Mouse (Mus musculus) heart, embryonic 11.5 days (tissue): Measurements from ENCODE around the gene Cntn1. TPM values are rescaled to one million over a fixed set of nuclear protein-coding genes. Genes with fewer than 3 reads are reported as not detected.

Source experiments
- ATAC-seq: fragments of 200-750 bp; cut with Nextera tagmentation; replicated peaks from 2 replicates; pipeline ENCODE4 v1.8.0; 2017; ENCODE audit warnings: moderate library complexity; ENCODE audit not compliant: insufficient number of reproducible peaks, low FRiP score, low TSS enrichment
- H3K27ac ChIP-seq: fragments of 300-500 bp; sonication (generic); 2 replicates; pipeline ENCODE4 v1.5.1; 2014; ENCODE audit warnings: mild to moderate bottlenecking, low read depth, low read length
- H3K27me3 ChIP-seq: fragments of 300-500 bp; sonication (generic); 2 replicates; pipeline ENCODE4 v1.6.1; 2014; ENCODE audit warnings: mild to moderate bottlenecking, low read length, mixed read lengths; ENCODE audit not compliant: control insufficient read depth, insufficient read depth
- H3K36me3 ChIP-seq: fragments of 300-500 bp; sonication (generic); 2 replicates; pipeline ENCODE4 v1.6.1; 2014; ENCODE audit warnings: mild to moderate bottlenecking, low read length, moderate library complexity, mixed read lengths; ENCODE audit not compliant: control insufficient read depth, insufficient read depth
- H3K4me1 ChIP-seq: fragments of 300-500 bp; sonication (generic); 2 replicates; pipeline ENCODE4 v1.6.1; 2014; ENCODE audit warnings: low read length; ENCODE audit not compliant: control insufficient read depth, insufficient read depth
- H3K4me2 ChIP-seq: fragments of 300-500 bp; sonication (generic); 2 replicates; pipeline ENCODE4 v1.6.1; 2014; ENCODE audit warnings: mild to moderate bottlenecking, moderate library complexity
- H3K4me3 ChIP-seq: fragments of 300-500 bp; sonication (generic); 2 replicates; pipeline ENCODE4 v1.5.1; 2014; ENCODE audit warnings: low read depth, low read length
- H3K9ac ChIP-seq: fragments of 300-500 bp; sonication (generic); 2 replicates; pipeline ENCODE4 v1.6.1; 2014; ENCODE audit warnings: mild to moderate bottlenecking, low read depth, low read length, moderate library complexity
- H3K9me3 ChIP-seq: fragments of 300-500 bp; sonication (generic); replicated peaks from 2 replicates; pipeline ENCODE4 v1.6.1; 2016; ENCODE audit warnings: low read length; ENCODE audit not compliant: control insufficient read depth
- WGBS: fragments of 180-500 bp; shearing (Covaris S2); extraction: QIAGEN DNeasy Blood & Tissue Kit; methylation state at CpG from one replicate; pipeline ENCODE4 v1.1.7; 2014; ENCODE audit not compliant: insufficient replicate concordance; 5-methylcytosine and 5-hydroxymethylcytosine counted together
- polyA plus RNA-seq: library from polyadenylated mRNA; unstranded; fragments of >200 nt; fragmentation: Nextera tagmentation; extraction: Ambion mirVana; gene quantifications from 2 replicates; pipeline ENCODE4 v1.2.1, GENCODE M21; 2014

Gene Cntn1
- polyA plus RNA-seq, 1 experiment from 2014 or later = 0.76 TPM

GRCm38 (mm10) chr15:92092041-92092440 lies 41.1 kb downstream of the Cntn1 start:
- Histone ChIP-seq H3K4me1 (no peaks in the 10 kb centered on the region), H3K4me3 (no peak overlapping the region), H3K4me2 (no peak overlapping the region), H3K9me3 (no peaks in the 10 kb centered on the region), H3K27me3 (no peaks in the 10 kb centered on the region), H3K36me3 (no peaks in the 10 kb centered on the region), H3K9ac (no peak overlapping the region), H3K27ac (no peak overlapping the region)
- 76% methylated on average over 3 of the region's 3 CpGs for WGBS
- no peak for ATAC-seq

- H3K9me3 ChIP-seq = no peaks in the 10 kb centered on the region
- no peaks in the 10 kb centered on the region for H3K27me3 ChIP-seq
- no peak for ATAC-seq
- no peak overlapping the region for H3K27ac ChIP-seq
- no peak overlapping the region for H3K9ac ChIP-seq
- H3K4me3 ChIP-seq = no peak overlapping the region
- no peaks in the 10 kb centered on the region for H3K4me1 ChIP-seq
- H3K4me2 ChIP-seq = no peak overlapping the region
- H3K36me3 ChIP-seq = no peaks in the 10 kb centered on the region
- WGBS = 62% methylated on average over 5 of the region's 5 CpGs
Observed at GRCm38 (mm10) chr15:92099410-92100174, 48.6 kb downstream of the Cntn1 start.

- H3K9me3 ChIP-seq = no peaks in the 10 kb centered on the region
- H3K36me3 ChIP-seq = no peaks in the 10 kb centered on the region
- H3K4me3 ChIP-seq = no peak overlapping the region
- H3K4me2 ChIP-seq = no peak overlapping the region
- no peaks in the 10 kb centered on the region for H3K27me3 ChIP-seq
- H3K9ac ChIP-seq = no peak overlapping the region
- no peaks in the 10 kb centered on the region for H3K4me1 ChIP-seq
- ATAC-seq = no peak
- H3K27ac ChIP-seq = no peak overlapping the region
- 74% methylated on average over 9 of the region's 9 CpGs for WGBS
Observed at GRCm38 (mm10) chr15:92101956-92102355, 51.0 kb downstream of the Cntn1 start.

DNA sequence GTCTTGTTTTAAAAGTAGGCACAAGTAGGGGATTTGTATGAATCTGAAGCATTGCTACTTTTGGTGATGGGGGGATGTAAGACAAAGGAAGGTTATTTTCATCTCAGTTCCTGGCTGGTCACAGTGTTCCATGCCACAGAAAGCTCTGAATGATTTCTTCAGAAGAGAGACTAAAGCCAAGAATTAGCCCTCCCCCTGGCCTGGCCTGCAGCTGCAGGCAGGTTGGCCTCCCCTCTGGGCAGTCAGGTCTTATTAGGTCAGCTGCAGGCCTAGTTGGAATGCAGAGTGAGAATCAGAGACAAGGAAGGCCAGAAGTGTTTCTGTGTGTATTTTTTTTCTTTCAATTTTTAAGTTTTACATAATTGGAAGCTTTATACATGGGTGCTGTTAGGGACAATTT lies 61.5 kb downstream of the Cntn1 start:
- no peak overlapping the region for H3K4me3 ChIP-seq
- no peaks in the 10 kb centered on the region for H3K27me3 ChIP-seq
- H3K9me3 ChIP-seq = no peaks in the 10 kb centered on the region
- H3K4me1 ChIP-seq = no peaks in the 10 kb centered on the region
- H3K9ac ChIP-seq = no peak overlapping the region
- H3K4me2 ChIP-seq = no peak overlapping the region
- ATAC-seq = no peak
- no peak overlapping the region for H3K27ac ChIP-seq
- H3K36me3 ChIP-seq = no peaks in the 10 kb centered on the region

- ATAC-seq = no peak
- no peak overlapping the region for H3K4me3 ChIP-seq
- WGBS = 89% methylated on average over 3 of the region's 3 CpGs
- H3K4me2 ChIP-seq = no peak overlapping the region
- H3K9ac ChIP-seq = no peak overlapping the region
- H3K36me3 ChIP-seq = no peaks in the 10 kb centered on the region
- no peaks in the 10 kb centered on the region for H3K4me1 ChIP-seq
- H3K27ac ChIP-seq = no peak overlapping the region
- no peaks in the 10 kb centered on the region for H3K27me3 ChIP-seq
- no peaks in the 10 kb centered on the region for H3K9me3 ChIP-seq
Observed at GRCm38 (mm10) chr15:92132936-92133335, 82.0 kb downstream of the Cntn1 start.

DNA sequence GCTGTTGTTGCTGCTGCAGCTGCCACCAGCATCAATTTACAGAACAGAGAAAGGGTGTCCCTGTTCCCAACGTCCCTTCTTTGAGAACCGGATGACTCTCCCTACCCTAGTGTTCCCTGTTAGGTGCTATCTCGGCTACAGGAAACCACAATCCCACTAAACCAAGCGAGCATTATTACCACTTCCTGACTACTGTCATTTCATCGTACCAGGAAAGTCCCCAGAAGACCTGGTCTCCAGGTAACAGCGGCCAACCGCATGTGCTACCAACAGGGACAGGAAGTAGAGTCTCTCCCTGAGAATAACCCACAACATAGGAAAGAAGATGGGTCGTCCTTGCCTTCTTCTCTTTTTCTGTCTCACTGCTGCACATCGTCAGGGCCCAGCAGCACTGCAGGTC lies 83.3 kb downstream of the Cntn1 start:
- Histone ChIP-seq H3K4me2 (no peak overlapping the region), H3K4me1 (no peaks in the 10 kb centered on the region), H3K27me3 (no peaks in the 10 kb centered on the region), H3K4me3 (no peak overlapping the region), H3K9me3 (no peaks in the 10 kb centered on the region), H3K9ac (no peak overlapping the region), H3K27ac (no peak overlapping the region), H3K36me3 (no peaks in the 10 kb centered on the region)
- whole genome bisulfite sequencing = 67% methylated on average over 9 of the region's 9 CpGs
- no peak for ATAC-seq

- Histone ChIP-seq H3K4me1 (no peaks in the 10 kb centered on the region), H3K4me2 (no peak overlapping the region), H3K36me3 (no peaks in the 10 kb centered on the region), H3K4me3 (no peak overlapping the region), H3K27me3 (no peaks in the 10 kb centered on the region), H3K9ac (no peak overlapping the region), H3K9me3 (no peaks in the 10 kb centered on the region), H3K27ac (no peak overlapping the region)
- WGBS = 79% methylated on average over 6 of the region's 6 CpGs
- ATAC-seq = no peak
Observed at GRCm38 (mm10) chr15:92137026-92137425, 86.1 kb downstream of the Cntn1 start.

- Histone ChIP-seq H3K9ac (no peak overlapping the region), H3K4me1 (no peaks in the 10 kb centered on the region), H3K4me2 (no peak overlapping the region), H3K4me3 (no peak overlapping the region), H3K27me3 (no peaks in the 10 kb centered on the region), H3K27ac (no peak overlapping the region), H3K36me3 (no peaks in the 10 kb centered on the region), H3K9me3 (no peaks in the 10 kb centered on the region)
- no peak for ATAC-seq
- 71% methylated on average over 4 of the region's 4 CpGs for WGBS
Observed at GRCm38 (mm10) chr15:92141972-92142371, 91.0 kb downstream of the Cntn1 start.

GRCm38 (mm10) chr15:92154921-92155320 lies 104.0 kb downstream of the Cntn1 start:
- Histone ChIP-seq H3K27me3 (no peaks in the 10 kb centered on the region), H3K9me3 (no peaks in the 10 kb centered on the region), H3K4me2 (no peak overlapping the region), H3K4me3 (no peak overlapping the region), H3K4me1 (no peaks in the 10 kb centered on the region), H3K36me3 (no peaks in the 10 kb centered on the region), H3K27ac (no peak overlapping the region), H3K9ac (no peak overlapping the region)
- 93% methylated on average over 2 of the region's 2 CpGs for WGBS
- no peak for ATAC-seq
